Mouse (Mus musculus) heart, adult 18-20 months (tissue): Measurements from ENCODE around the gene Pccb. TPM values are rescaled to one million over a fixed set of nuclear protein-coding genes. Genes with fewer than 3 reads are reported as not detected.

Experiments
- DNase-seq, 2 experiments: peaks; one replicate each; pipeline ENCODE4 v3.0.0; 2021 to 2022; ENCODE audit warnings: mixed read lengths in 1 of 2
- total RNA-seq, 2 experiments: library from RNA; stranded (reverse); gene quantifications; 2 replicates each; pipeline ENCODE4 v1.2.3; 2021

The Pccb gene
- total RNA-seq, 2 experiments from 2014 or later = 107 TPM

DNA sequence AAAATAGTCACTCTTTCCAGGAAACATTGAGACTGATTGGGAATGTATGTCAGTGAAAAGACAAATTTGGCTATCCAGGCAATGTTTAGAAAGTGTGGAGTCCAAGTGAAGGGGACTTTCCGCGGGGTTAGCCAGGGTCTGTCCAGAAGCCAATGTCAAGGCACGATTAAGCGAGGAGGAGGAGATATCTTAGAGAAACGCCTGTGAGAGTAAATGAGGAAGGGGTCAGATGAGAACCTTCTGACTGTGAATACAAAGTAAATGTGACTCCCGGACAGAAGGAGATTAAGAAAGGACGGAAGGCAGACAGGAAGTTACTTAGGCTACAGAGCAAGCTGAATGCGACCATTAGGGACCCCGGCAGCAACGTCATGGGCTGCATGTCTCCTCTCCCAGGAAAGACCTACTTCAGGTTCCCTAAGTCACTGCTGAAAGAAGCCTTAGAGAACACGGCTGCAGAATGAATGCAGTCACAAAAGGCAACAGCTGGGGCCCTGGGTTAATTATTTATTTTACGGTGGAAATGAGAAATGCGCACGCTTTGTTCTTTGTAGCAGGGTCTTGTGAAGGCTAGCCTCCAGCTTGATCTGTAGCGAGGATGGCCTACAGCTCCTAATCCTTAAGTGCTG lies 11.1 kb upstream of the Pccb start:
- DNase-seq = no peak

DNA sequence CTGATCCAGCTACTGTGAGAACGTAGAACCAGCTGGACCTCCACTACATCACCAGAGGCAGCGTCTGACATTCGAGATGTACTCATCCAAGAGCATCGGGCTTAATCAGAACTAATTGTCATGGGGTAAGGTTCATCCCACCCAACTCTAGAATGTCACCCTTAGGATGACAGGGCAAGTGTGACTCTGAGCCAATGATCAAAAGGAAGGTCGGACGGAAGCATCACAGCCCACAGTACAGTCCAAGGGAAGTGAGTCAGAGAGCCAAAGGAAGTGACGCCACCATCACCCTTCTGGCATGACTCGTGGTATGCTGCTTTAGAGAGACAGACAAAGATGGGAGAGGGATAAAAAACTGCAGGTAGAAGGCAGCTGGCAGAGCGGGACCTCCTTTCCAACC lies 7.6 kb upstream of the Pccb start:
- no peak for DNase-seq

DNA sequence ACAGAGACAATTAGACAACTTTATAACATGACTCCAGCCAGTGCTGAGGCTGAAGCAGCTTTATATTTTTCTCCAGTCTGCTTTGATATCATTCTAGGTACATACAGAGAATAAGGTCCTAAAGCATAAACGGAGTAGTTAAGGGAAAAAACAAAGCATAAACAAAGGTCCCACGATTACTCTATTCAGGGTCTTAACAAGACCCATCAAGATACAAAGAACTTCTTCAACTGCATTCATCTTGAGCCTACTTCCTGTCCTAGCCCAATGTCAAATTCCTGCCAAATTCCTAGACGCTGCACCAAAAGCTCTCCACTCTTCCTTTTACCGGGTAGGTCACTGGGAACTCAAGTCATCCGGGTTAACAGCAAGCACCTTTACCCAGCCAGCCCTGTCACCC lies 6.8 kb upstream of the Pccb start:
- DNase-seq = no peak

DNA sequence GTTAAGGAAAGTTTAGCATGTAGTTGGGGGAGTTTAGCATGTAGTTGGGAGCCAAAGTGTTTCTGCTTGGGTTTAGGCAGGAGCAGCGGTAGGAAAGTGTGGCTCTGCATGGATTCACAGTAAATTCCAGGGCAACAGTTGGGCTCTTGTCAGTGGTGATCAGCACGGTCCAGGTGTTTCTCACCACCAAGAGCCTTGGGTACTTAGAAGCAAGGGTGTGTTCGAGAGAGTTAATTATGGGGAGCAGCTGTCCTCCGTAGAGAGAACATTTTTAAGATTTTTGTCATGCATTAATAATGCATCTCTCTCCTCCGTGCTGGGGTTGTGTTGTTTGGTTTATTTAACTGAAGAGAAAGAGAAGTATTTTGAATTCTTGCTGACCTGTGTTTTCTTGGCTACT lies 3.9 kb upstream of the Pccb start:
- DNase-seq = no peak

DNA sequence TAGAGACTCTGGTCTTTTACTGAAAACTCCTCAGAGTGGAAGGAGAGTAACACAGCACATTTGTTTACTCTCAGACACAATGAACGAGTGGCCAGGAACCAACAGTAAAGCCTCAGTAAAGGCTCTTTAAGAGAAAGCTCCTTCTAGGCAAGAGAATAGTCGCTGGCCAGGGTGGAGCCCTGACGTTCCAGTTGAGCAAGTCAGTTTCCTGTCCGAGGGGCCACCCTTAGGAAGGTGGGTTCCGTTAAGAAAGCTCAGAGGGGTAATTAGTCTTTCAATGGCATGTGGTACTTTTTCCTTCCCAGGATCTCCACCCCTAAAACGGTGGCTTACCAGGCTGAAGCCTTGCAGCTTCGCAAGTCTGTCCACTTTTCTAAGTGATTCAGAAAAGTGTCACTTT lies 2.7 kb upstream of the Pccb start:
- DNase-seq = peak; percentile 18 to 36

DNA sequence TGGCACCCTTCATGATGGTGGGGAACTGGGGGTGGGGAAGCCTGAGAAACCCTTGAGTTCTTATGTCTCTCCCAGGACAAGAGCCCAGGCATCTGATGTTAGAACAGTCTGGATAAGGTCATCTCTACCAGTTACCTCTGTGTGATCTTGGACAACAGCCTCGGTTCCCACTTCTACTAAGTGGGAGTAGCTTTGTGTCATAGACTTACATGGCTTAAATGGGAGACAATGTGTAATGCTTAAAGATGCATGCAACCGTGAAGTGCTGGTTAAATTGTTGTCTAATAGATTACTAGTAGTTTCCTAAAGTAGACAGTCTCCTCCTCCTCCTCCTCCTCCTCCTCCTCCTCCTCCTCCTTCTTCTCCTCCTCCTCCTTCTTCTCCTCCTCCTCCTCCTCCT lies 2.2 kb upstream of the Pccb start:
- DNase-seq = no peak

DNA sequence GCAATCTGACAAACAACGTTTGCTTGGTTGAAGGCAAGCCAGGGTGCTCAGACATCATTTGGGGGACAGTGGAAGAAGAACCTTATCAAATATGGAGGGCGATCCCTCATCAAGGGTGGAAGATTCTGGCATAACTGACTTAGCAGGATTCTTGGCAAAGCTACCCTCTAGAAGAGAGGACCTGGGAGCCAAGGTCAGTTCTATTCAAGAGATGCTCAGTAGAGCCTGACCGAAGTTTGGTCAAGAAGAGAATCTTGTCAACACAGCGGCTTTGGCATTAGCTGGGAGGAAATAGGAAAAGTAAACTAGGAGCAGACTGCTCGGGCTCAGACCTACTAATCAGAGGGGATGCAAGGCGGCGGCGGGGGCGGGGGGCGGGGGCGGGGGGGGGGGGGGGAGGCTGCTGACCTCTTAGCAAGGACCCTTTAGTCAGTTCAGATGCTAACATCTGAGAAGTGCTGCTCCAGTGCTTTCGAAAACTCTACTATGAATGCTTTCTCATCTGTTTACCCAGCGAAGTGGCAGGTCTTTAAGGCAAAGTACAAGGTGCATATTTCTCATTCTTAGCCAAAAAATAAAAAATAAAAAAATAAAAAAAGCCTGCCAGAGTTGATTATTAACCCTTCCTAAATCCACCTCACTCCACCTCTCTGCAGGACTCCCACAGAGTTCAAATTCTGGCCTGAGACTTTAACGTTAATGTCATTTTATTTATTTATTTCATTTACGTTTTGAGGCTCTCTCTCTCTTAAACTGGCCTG lies 1.3 kb upstream of the Pccb start:
- no peak for DNase-seq

DNA sequence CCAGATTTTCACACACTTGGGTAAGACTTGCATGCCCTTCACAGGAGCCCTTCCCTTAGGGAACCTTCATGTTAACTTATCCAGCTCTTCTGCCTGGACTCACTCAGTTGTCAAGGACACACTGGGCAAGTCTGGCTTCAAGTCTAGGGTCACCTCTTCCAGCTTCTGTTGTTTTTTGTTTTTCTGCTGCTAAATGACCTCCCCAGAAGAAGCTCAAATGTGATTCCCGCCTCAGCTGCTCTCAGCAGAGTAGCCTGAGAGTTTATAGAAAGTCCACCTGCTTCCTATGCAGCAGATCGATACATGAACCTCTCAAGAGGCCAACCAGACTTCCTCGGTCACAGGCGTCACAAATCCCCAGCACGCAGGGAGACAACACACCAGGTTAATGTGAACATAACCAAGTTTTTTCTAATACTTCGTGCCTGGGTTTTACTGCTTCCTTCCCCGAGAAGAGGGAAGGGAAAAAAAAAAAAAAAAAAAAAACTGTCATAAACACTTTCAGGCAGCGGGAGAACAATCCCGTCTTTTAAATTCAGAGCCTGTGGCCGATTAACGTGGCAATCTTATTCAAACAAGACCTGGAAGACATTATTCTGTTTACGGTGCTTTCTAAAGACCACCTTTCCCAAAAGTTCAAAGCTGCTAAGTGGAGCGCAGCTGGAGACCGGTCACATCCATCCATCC lies 794 bp downstream of the Pccb start:
- DNase-seq = peak in 1 of 2 experiments; percentile 27

DNA sequence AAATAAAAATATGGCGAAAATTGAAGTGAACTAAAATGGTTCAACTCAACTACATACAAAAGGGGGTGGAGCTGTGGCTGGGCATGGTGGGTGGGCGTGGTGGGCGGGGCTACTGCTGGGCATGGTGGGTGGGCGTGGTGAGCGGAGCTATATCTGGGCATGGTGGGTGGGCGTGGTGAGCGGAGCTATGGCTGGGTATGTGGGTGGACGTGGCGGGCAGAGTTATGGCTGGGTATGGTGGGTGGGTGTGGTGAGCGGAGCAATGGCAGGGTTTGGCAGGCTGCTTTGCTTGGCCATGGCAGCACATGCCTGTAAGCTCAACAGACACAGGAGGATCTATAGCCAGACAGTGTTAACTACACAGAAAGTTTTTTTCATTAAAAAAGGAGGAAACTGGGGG lies 15.9 kb downstream of the Pccb start:
- no peak for DNase-seq

DNA sequence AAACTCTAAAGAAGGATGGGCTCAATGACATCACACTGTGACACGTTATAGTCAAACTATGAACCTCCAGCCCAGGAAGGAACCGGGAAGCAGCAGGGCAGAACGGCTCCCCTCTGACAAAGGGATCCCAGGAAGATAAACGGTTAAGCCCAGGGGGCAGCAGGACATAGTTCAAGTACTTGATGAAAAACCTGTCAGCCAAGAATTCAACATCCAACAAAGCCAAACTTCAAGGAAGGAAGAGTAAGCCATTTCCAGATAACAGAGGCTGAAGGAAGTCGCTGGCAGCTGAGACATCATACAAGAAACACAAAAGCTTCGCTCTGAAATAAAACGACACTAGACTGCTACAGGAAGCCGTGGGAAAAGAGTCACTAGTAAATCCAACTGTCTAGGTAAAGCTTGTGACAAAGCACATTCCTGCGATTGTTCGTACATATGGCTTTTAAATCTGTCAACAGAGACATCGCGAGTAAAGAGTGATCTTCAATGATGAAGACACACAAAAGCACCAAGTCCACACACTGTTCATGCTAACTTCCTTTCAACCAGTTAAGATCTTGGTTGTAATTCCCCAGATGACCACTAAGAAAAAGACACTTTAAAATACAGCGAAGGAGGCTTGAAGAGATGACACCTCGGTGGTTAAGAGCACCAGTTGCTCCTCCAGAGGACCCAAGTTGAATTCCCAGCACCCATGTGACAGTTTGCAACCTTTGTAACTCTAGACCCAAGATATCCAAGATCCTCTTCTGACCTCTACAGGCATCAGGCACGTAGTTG lies 16.8 kb downstream of the Pccb start:
- DNase-seq = no peak

DNA sequence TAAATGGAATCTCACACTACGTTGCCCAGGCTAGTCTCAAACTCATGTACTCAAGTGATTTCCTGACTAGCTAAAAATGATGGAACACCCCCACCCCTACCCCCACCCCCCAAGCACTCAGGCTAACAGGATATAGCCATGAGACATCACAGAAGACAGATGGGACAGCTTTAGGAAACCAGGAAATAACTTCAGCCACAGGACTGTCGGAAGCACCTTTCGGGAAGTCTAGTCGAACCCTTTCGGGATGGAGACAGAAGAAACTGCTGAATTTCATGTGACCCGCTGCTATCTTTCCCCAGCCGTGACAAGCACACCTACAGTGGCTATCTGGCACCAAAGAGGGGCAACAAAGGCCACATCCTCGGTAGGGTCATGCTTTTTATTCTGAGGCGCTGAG lies 19.4 kb downstream of the Pccb start:
- no peak for DNase-seq

DNA sequence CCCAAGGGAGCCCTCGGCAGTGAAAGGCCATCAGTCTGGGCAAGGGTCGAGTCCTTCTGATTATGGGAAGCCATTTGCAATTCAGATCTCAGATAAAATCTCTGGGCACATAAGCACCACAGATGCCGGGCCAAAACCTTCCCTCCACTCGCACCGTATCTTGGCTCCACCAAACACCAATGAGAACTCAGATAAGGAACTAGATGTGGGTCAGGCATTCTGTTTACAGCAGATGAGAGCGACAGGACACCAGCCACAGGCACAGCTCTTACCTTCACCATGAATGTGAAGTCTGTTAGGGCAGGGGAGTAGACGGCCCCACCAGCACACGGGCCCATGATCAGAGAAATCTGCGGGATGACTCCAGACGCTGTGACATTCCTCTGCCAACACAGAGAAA lies 22.3 kb downstream of the Pccb start:
- no peak for DNase-seq

DNA sequence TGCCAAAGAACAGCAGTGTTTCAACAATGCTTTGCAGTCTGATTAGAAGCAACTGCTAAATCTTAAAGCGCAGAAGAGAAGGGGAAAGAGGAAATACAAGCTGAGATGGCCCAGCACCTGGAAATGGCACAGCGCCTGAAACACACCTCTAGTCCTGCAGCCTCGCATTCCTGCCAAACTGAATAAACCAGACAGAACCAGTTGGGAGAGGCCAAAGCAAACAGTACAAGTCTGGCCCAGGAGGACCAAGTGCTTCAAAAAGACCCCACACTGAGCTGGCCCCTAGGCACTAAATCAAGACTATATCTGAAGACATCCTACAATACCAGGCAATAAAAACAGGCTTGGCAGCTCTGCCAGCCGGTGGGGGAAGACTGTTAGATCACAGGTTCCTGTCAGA lies 28.8 kb downstream of the Pccb start:
- no peak for DNase-seq

DNA sequence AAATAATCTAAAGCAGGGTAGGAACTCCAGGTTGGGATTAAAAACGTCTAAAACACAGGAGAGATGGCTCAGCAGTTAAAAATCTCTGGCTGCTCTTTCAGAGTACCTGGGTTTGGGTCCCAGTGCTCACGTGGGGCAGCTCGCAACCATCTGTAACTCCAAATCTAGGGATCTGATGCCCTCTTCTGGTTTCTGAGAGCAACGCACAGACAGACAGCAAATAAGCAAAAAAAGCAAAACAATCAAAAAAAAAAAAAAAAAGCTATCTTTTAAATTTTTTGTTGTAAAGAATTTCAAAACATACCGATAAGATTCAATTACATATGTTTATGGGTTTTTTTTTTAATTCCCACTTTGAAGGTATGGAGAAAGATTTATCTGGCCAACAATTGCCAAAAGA lies 31.4 kb downstream of the Pccb start:
- DNase-seq = no peak

DNA sequence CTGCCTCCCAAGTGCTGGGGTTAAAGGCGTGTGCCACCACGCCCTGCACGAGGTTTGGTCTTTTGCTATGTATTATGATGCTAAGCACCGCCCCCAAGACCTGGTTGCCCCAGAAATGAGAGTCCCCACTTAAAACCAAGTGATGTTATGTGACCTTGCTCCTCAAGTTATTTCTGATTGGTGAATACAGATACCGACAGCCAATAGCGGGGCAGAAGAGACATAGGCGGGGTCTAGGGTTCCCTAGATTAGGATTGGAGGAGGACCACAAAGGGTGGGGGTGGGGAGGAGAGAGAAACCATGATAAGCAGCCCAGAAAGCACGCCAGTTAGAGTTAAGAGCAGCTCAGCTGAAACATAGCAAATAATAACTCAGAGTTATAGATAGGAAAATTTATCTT lies 31.9 kb downstream of the Pccb start:
- no peak for DNase-seq

DNA sequence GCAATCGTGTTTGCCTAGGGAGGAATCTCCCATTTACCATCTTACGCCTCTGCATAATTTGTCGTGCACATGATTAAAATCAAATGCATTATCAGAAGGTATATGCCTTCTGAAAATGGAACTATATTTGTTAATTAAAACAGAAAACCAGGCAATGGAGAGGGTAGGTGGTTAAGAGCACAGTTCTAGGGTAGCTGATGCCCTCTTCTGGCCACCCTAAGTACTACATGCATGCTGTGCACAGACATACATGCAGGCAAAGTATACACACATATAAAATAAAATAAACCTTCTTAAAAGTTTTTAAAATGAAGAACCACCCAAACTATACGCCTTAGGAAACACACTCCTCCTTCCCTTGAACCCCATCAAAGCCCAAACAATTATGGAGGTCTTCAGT lies 32.6 kb downstream of the Pccb start:
- DNase-seq = peak in 1 of 2 experiments; percentile 22

DNA sequence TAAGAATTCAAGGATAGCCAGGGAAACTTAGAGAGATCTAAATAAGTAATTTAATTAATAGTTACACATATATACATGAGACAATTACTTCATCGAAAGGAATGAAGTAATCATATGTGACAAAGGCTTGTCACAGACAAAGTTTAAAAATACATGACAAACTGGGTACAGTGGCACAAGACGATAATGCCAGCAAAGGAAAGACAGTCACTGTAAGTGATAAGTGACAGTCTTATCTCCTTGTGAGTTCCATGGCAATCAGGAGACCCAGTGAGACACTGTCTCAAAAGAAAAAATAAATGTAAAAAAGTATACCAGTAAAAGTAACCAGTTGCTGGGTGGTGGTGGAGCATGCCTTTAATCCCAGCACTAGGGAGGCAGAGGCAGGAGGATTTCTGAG lies 37.6 kb downstream of the Pccb start:
- no peak for DNase-seq

DNA sequence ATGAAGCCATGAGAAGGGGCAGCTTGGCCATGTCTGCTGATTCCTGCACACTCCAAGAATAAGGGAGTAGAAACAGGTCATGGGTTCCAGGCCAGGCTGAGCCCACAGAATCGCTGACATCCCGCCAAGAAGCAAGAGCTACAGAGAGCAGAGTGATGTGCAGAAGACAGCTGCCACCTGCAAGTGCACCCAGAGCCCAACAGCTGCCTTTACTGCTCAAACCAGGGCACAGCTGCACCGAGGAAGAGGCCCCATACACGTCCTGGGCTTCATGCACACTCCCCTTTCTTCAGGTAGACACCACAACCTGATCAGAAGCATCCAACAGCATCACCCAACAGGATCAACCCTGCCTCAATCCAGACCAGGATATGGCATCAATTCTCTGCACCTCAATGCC lies 40.8 kb downstream of the Pccb start:
- DNase-seq = no peak

DNA sequence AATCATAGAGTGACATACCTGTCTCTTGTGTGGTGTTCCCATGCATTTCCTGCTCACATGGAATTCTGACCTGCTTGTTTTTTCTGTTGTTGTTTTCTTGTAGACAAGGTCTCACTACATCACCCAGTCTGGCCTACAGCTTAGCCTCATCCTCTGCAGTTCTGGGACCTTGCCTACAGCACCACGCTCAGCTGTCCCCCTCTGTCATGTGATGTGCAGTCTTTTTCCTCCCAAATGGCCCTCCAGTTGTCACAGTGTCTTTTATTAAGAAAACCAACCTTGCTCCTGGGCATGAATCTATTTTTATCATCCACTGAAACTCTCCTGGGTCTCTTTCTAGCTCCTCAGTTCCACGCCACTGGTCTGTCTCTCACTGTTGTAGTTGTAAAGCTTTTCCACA lies 42.5 kb downstream of the Pccb start:
- no peak for DNase-seq

DNA sequence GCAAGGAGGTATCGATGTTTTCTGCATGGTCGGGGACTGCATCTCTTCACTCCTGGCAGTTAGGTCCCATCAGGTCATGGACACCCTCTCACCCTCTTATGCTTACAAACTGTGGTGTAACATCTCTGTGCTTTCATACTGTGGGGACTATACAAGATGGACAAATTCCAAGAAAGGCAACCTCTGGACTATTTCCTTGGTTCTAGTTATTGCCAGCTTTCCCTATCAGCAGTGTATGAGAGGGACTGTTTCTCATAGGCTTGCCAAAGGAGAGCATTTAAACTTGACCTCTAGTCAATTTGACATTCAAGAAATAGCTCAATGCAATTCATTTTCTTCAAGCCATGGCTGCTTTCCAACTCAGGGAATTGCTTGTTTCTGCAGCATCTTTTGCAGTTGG lies 43.4 kb downstream of the Pccb start:
- no peak for DNase-seq

DNA sequence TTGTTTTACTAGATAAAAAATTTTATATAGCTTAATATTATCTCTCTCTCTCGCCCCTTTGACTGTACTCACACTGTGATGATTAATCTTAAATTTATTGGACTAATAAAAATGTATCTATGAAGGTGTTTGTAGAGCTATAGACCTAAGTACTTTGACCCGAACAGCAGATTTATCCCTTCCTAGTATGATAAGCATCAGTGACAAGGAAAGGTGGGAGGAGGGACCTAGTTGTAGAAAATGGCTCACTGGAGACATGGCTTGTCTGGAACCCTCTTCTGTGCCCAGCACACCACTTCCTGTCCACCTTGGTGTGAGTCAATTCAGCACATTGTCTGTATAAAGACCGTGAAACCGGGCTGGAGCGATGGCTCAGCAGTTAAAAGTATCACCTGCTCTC lies 44.1 kb downstream of the Pccb start:
- DNase-seq = no peak

DNA sequence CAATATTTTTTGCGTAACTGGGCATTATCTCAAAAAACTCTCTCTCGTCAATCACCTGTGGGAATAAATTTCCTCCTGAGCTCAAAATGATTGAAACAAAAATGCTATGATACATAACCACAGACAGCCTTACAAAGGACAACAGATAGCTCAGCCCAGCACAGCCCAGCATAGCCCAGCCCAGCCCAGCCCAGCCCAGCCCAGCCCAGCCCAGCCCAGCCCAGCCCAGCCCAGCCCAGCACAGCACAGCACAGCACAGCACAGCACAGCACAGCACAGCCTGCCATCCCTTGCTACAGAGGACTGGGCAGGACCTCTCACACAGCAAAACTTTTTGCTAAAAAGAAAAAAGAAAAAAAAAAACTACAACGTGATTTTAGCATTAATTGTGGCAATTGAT lies 46.8 kb downstream of the Pccb start:
- no peak for DNase-seq

DNA sequence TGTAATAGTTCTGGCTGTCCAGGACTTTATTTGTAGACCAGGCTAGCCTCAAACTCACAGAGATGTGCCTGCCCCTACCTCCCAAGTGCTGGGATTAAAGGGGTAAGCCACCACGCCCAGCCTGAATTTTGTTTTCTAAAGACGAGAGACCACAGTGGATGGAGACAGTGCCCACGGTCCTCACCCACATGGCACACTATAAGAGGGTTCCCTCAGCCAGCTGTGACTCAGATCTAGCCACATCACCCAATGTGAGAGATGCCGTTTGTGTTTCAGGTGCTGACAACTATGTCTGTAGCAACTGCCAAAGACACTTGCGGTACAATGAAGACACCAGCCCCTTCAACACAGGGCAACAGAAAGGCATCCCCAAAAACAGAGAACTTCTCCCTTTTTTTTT lies 47.7 kb downstream of the Pccb start:
- no peak for DNase-seq
